Mouse (Mus musculus) left cerebral cortex, postnatal 10 days (tissue): Measurements from ENCODE around the gene Ugt1a10. TPM values are rescaled to one million over a fixed set of nuclear protein-coding genes. Genes with fewer than 3 reads are reported as not detected.

ENCODE experiments used
- DNase-seq, 2 experiments: peaks; one replicate each; pipeline ENCODE4 v3.0.0; 2021 to 2022; ENCODE audit warnings: low spot score in 2 of 2, mixed read lengths in 1 of 2; ENCODE audit errors: extremely low spot score in 1 of 2
- intact Hi-C: fragments of 180-260 bp; cut with DNase I; formaldehyde crosslinking; loops from one replicate; pipeline ENCODE4 v1.15.1; 2025
- total RNA-seq, 2 experiments: library from RNA; stranded (reverse); gene quantifications; 2 replicates each; pipeline ENCODE4 v1.2.3; 2021

Gene Ugt1a10
- total RNA-seq, 2 experiments from 2014 or later, result not detected

- peak in 1 of 2 experiments; percentile 42 for DNase-seq
- intact Hi-C loops, result no loop called here
Measured at GRCm38 (mm10) chr1:88256886-88257663, 201.9 kb downstream of the Ugt1a10 start.

GRCm38 (mm10) chr1:88257681-88258080 is 202.5 kb downstream of the Ugt1a10 start:
- intact Hi-C loops, result no loop called here
- DNase-seq, result peak in 1 of 2 experiments; percentile 64

DNA sequence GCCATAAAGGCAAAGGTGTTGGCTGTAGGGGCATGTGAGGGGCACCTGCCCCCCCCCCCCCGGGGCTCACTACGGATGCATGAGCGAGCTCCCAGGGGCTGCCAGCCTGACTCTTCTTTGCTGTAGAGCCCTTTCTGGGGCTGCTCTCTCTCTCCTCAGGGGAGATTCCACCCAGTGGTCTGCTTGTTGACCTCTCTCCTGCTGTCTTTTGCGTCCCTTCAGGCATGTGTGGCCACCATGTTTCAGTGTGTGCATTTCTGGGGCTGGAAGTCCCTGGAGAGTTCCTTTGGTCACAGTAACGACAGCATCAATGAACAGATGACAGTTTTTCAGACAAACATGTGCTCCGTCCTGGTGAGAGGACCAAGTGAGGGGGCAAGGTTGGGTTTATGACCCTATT is 203.2 kb downstream of the Ugt1a10 start:
- intact Hi-C loops, result no loop called here

GRCm38 (mm10) chr1:88258881-88259642 is 203.9 kb downstream of the Ugt1a10 start:
- peak in 1 of 2 experiments; percentile 69 for DNase-seq
- intact Hi-C loops, result no loop called here

More for the DNA sequence above, 203.2 kb downstream of the Ugt1a10 start:
- DNase-seq, result peak in 1 of 2 experiments; percentile 51

GRCm38 (mm10) chr1:88259643-88260024 is 204.4 kb downstream of the Ugt1a10 start:
- peak in 1 of 2 experiments; percentile 66 for DNase-seq
- intact Hi-C loops, result no loop called here

GRCm38 (mm10) chr1:88260114-88260513 is 204.9 kb downstream of the Ugt1a10 start:
- peak in 1 of 2 experiments; percentile 88 for DNase-seq
- intact Hi-C loops, result no loop called here

GRCm38 (mm10) chr1:88260604-88261377 is 205.6 kb downstream of the Ugt1a10 start:
- intact Hi-C loops, result no loop called here

GRCm38 (mm10) chr1:88261706-88262105 is 206.5 kb downstream of the Ugt1a10 start:
- peak in 1 of 2 experiments; percentile 60 for DNase-seq
- intact Hi-C loops, result no loop called here

More at GRCm38 (mm10) chr1:88260604-88261377, 205.6 kb downstream of the Ugt1a10 start:
- peak in 1 of 2 experiments; percentile 41 for DNase-seq

- DNase-seq, result peak in 1 of 2 experiments; percentile 86
- intact Hi-C loops, result no loop called here
Measured at GRCm38 (mm10) chr1:88262255-88262654, 207.1 kb downstream of the Ugt1a10 start.

GRCm38 (mm10) chr1:88262961-88263360 is 207.8 kb downstream of the Ugt1a10 start:
- intact Hi-C loops, result no loop called here
- DNase-seq, result peak in 1 of 2 experiments; percentile 51

DNA sequence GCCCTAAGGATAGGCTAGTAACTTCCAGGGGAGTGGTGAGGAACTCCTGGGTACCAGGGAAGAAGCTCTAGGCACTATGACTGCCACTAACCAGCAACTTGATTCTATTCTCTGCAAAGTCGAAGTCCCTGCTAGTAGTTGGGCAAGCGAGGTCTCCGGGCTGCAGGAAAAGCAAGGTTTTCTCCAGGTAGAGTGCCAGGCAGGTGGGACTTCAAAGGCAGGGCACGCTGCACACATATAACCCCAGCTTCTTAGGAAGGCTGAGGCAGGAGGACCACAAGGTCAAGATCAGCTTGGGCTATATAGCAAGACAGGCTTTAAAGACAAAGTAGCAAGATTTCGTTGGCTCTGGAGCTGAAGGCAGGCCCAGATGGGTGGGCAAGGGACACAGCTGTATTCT is 208.6 kb downstream of the Ugt1a10 start:
- DNase-seq, result peak in 1 of 2 experiments; percentile 51
- intact Hi-C loops, result no loop called here

- no peak for DNase-seq
- intact Hi-C loops, result no loop called here
Measured at GRCm38 (mm10) chr1:88264237-88264868, 209.2 kb downstream of the Ugt1a10 start.

GRCm38 (mm10) chr1:88264869-88265240 is 209.7 kb downstream of the Ugt1a10 start:
- DNase-seq, result peak in 1 of 2 experiments; percentile 85
- intact Hi-C loops, result no loop called here

- intact Hi-C loops, result no loop called here
- DNase-seq, result peak in 1 of 2 experiments; percentile 50
Measured at GRCm38 (mm10) chr1:88266123-88266522, 210.9 kb downstream of the Ugt1a10 start.

DNA sequence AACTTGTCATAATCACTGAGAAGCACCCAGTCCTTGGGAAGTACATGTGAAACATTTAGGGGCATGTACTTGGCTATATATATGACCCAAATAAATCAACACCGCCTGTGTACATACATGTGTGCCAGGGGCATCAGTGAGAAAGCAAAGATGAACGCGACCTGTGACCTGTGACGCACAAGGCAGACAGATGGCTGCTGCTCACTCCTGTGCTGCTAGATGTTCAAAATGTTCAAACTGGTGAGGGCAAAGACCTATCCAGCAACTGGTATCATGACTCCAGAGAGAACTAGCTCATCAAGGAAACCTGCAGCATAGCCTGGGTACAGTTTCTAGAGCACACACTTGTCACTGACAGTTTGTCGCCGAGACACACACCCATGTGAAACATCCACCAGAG is 212.3 kb downstream of the Ugt1a10 start:
- peak in 1 of 2 experiments; percentile 47 for DNase-seq
- intact Hi-C loops, result no loop called here

- intact Hi-C loops, result no loop called here
Measured at GRCm38 (mm10) chr1:88268070-88268469, 212.9 kb downstream of the Ugt1a10 start.

More at GRCm38 (mm10) chr1:88268070-88268469, 212.9 kb downstream of the Ugt1a10 start:
- no peak for DNase-seq
